Mouse (Mus musculus): ENCODE results near the gene Tcf7l2.

The Tcf7l2 gene

DNA sequence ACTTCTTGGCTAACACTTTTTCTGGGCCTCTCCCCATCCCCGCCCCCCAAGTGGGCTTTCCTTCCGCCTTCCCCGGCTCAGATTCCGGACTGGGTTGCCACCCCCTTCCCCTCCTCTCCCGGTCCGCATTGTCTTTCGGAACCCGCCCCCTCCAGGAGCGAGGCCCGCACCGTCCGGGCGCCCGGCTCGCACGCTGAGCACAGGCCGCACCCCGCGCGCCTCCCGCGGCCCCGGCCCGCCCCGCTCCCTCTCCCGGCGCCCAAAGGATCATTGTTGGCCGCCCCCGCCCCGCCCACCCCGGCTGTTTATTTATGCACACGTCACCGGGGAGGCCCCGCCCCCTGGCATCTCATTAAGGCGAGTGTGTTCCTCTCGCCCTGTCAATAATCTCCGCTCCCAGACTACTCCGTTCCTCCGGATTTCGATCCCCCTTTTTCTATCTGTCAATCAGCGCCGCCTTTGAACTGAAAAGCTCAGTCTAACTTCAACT lies at the start of gene Tcf7l2:
Tcf7l2 (plus strand) TSS at position 382 of the 490 bp plus-strand sequence.
- DNase-seq (ENCODE audit: low spot score) = peak; percentile 60

DNA sequence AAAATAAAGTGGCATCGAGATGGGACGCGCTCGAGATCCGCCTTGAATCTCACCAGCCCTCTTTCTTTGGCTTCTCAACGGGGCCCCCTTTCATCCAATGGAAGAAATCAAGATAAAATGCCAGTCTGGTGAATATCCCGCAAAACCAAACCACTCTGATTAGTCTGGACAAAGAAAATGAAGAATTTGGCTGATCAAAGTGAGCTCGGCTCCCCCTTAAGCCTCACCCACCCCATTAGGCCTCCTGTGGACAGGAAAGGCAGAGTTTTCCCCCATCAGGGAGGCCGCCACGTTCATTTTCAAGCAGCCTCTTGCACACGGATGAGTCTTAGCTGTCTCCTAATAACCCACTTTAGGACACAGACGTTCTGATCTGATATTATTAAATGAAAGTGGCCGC lies 47.0 kb upstream of the Tcf7l2 start:
- DNase-seq (ENCODE audit: low spot score) = no peak

DNA sequence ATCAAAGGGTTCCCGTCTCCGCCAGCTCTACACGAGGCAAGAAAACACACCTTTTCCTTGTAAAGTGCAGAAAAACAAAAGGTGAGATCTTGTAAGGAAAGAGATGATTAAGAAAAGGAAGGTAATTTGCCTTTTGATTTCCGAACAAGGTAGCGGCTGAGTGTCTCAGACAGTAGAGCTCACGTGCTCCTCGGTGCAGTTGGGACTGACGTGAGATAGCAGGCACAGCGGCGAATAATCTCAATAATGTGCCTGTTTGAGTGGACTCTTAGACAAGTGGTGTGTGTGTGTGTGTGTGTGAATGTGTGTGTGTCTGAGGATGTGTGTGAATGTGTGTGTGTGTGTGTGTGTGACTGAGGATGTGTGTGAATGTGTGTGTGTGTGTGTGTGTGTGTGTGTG lies 46.2 kb upstream of the Tcf7l2 start:
- no peak for DNase-seq (ENCODE audit: low spot score)

DNA sequence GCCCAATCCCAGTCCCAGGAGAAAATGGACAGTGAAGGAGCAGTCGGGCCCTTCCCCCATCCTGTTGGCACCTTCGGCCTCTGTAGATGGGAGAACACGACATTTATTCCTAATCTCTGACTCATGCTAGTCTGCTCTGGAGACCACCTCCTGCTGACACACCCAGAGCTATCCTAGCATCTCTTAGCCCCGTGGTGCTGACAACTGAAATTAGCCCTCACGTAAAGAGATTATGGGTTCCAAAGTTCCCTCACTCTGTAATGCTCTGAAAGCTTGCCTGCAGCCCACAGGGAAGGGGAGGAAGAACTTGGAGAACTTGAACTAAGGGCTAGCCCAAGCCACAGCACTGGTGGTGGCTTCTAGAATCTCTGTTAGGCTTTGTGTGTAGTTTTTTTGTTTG lies 42.7 kb upstream of the Tcf7l2 start:
- DNase-seq (ENCODE audit: low spot score) = no peak

DNA sequence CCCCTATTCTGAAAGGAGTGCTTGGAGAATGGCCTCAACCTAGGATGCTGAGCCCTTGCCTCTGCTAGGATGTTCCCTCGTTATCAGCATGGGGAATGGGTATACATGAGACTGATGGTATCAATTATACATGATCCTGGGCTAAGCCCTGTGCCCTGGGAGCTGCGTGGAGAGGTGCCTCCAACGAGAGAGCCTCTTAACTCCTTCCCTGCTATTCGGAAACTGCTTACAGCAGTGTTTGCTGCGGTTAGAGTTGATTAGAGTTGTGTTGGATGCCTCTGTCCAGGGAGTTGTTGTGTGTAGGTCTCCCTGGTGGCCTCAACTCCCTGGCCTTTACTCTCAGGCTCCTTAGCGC lies 41.4 kb upstream of the Tcf7l2 start:
- no peak for DNase-seq (ENCODE audit: low spot score)

DNA sequence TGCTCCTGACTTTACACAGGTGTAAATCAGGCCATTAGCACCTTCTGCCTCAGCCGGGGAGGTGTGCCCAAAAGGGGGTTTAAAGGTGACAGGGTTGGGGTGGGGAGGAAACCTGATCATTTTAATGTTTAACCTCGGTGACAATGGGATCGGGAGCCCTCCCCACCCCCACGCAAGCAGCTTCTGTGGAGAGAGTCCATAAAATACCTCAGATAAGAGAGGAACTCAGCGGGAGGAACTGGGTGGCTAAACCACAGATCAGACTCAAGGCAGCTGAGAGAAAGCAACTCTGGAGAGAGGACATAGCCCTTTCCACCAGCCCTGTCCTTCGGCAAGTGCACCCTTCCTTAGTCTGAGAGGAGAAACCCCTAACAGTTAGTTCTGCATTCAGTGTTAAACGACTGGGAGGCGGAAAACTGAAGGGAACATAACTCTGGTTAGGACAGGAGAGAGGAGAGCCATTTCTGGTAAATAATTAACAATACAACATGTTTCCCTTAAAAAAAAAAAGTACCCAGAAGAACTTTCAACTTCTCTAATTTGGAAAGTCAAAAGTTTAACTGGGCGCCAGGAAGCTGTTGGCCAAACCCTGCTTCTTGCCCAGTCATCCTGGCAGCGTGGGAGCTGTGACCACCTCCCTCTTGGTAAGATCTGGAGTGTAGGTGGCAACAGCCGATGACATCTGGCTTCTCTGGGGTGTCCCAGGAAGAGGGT lies 40.9 kb upstream of the Tcf7l2 start:
- no peak for DNase-seq (ENCODE audit: low spot score)

DNA sequence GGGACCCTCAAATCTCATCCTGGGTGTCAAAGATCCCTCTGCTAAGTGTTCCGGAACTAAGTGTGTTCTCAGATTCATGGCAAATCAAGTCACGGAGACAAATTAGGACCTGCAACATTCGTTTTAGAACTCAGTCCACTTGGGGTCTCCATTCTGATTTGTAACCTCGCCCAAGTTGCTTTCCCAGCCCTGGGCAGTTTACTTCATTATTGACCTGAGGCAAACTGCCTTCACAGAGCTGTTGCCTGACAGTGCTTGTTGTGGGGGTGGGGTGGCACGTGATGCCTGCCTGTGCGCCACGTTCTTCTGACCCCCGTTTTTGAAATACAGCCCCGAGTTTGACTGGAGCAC lies 40.4 kb upstream of the Tcf7l2 start:
- no peak for DNase-seq (ENCODE audit: low spot score)

DNA sequence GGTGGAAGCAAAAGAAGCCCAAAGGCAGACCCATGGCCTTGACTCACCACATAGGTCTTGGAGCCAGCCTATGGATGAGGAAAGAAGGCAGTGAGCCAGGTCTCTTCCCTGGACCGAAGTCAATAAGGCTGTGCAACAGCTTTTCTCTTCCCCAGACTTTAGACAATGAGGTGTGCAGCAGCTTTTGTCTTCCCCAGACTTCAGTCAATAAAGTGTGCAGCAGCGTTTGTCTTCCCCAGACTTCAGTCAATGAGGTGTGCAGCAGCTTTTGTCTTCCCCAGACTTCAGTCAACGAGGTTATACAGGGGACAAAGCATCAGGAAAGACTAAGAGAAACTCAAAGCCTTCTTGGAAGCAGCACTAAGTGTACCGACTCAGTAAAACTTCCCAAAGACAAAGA lies 39.5 kb upstream of the Tcf7l2 start:
- DNase-seq (ENCODE audit: low spot score) = no peak

DNA sequence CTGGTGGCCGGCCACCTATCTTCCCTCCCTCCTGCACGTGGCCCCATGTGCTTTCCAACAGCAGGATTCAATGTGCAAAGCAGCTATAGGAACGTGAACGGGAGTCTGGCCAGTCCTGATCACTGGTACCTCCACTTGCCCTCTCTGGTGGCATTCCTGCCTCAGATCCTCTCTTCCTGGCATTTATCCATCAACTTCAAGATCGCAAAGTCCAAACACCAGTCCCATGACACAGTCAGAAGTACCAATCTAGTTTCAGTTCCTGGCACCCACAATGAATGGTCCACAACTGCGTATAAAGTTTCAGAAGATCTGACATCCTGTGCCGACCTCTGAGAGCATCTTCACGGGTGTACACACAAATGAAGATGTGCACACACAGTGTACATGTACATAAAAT lies 38.9 kb upstream of the Tcf7l2 start:
- DNase-seq (ENCODE audit: low spot score) = no peak

DNA sequence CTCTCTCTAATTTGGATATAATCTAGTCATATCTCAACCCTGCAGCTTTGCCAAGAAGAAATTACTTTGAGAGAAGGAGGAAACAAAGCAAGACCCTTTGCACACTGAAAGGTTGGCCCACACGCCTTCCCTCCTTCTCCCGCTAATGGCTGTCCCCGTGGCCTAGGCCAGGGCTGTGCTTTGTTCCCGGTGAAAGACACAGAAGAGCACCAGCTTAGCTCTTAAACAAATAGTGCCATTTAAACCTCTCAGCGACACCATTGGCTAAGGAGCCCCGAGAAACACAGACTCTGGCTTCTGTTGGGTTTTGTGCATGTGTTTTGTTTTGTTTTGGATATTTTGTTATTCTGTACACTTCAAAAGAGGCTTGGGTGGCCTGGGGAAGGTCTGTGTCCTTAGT lies 37.5 kb upstream of the Tcf7l2 start:
- DNase-seq (ENCODE audit: low spot score) = no peak

DNA sequence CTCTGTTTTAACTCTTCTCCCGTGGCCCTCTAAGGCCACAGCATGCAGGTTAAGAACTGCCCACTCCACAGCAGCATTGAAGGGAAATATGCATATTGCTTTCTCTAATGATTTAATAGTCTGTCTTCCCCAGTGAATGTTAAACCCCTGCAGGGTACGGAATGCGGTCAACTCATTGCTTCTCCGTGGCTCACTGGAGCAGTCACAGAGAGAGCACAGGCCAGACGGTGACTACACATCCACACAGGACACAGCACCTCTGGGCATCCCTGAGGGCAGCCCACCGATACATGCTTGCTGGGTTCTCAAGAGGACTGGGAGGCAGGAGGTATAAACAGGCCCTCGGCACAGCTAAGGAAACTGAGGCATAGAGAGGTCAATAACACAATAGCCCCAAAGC lies 35.3 kb upstream of the Tcf7l2 start:
- no peak for DNase-seq (ENCODE audit: low spot score)

DNA sequence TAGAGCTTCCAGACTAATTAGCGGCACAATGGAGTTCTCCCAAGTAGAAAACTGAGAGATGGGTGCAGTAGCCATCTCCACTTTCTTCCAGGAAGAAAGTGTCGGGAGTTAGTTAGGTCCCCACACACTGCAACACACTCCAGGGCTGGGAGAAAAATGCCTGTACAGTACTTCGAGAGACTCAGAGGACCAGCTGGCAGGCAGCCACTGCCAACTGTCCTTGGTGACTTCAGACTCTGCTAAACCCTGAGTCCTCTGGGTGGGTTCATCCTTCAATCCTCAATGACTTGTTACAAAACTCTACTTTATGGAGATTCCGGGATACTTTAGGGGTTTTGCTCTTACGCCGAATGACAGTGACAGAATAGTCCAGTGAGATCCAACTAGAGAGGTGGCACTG lies 34.8 kb upstream of the Tcf7l2 start:
- DNase-seq (ENCODE audit: low spot score) = no peak

DNA sequence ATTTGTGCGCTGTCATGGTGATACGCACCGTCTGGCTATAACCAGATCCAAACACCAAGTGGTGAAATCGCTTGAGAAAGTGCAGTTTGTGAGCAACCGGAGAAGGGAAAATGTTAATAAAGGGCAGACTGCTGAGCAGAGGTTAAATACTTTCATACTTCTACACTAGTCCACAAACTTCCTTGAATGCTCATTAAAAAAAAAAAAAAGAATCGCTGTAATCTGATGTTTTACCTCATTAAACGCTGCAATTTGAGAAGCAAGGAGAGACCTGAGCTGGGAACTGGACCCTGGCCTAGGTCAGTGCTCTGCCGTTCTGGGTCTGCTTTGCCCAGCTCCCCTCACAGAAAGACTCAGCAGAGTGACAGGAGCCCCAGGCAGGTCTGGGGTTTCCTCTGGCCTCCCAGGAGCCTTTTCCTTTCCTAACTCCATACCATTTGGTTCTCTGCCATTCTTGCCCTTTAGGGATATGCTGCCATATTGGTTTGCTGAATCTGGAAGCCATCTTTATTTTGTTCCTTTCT lies 33.5 kb upstream of the Tcf7l2 start:
- no peak for DNase-seq (ENCODE audit: low spot score)

DNA sequence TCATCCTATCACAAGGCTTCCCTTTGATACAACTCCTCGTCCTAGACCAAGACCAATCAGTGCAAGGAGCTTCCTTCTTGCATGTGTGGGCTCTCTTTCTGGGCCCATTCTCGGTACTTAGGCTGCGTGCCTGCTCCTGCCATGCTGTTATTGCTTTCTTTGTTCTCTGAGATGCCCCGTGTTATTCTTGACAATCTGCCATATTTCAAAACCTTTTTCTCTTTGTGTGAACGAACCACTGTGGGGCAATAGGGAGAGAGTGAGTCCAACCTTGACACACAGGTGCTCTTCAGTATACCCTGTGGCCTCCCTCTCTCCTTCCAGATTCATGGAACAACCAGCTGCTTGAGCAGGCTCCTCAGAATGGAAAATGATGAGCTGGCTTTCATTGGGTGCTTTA lies 30.8 kb upstream of the Tcf7l2 start:
- no peak for DNase-seq (ENCODE audit: low spot score)

DNA sequence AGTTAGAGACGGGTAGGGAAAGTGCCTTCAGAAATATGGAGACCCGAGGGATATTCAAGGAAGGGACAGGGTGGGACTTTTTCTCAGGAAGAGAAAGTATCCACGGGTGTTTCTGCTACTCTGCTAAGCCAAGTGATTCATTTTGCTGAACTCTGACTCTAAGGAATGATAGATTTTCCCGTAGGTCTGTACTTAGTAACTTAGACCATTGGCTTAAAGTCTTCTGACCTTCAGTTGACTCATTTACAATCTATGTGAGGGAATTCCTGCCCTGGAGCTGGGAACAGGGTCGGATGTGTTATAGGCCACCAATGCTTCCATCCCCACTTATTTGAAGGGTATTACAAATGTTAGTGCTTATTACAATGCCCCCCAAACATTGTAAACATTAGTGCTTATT lies 29.9 kb upstream of the Tcf7l2 start:
- DNase-seq (ENCODE audit: low spot score) = no peak

DNA sequence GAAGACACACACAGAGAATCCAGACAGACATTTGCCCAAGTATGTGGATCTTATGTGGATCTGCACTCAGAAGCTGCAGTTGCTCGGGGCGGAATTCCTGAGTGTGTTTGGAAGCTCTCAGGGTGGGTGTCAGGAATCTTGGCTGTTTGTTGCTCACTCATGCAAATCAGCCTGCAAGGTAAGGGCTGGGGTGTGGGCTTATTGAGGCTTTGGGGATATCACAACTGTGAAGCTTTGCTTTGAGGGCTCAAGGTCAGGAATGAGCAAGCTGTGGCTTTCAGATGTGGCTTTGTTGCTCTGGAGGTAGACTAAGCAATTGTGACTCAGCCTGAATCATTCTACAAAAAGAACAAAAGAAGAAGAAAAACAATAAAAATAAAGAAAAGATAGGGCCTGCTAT lies 28.9 kb upstream of the Tcf7l2 start:
- DNase-seq (ENCODE audit: low spot score) = no peak

DNA sequence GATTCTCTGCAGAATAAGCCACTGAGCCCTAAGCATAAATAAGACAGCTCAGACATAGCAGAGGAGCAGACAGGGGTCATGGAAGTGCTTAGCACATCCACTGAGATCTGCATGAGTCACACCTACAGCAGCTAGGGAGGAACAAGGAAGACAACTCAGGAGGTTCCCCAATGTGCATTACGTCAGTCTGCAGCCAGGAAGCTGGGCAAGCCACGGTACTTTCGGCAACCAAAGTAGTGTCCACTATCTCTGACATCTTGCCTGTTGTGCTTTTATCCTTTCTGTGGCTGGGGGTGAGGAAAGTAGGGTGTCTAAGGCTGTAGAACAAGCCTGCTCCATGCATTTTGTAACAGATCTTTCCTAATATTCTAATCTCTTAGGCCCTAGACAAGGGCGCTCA lies 27.6 kb upstream of the Tcf7l2 start:
- DNase-seq (ENCODE audit: low spot score) = no peak

DNA sequence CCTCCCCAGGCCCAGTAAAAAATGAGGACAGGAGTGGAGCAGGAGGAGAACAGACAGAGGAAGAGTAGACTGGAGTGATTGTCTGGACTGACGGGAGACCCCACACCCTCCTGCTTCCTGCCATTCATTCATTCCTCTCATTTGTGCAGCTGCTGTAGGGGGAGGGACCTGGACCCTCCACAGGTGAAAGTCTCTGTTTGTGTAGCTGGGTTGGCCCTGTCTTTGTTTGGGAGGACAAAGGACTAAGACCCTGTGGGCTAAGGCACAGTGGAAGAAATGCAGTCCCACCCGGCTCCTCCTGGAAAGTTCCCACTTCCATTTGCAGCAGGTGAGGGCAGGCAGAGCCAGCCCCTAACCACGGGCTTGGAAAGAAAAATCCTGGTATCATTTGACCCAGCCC lies 27.0 kb upstream of the Tcf7l2 start:
- no peak for DNase-seq (ENCODE audit: low spot score)

DNA sequence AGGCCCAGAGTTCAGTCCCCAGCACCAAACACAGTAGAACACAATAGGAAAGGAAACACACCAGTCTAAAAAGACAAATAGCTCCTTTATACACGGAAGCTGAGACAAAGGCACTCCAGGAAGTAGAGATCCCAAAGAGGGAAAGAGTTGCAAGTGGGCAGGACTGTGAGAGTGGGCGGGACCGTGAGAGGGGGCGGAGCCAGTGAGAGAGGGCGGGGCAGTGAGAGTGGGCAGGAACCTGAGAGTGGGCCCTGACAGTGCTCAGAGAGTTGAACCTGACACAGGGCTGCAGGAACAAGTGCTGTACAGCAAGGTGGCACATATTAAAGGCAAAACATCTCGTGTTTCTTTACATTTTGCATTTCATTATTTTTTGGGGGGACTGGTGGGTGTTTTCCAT lies 22.5 kb upstream of the Tcf7l2 start:
- DNase-seq (ENCODE audit: low spot score) = no peak

DNA sequence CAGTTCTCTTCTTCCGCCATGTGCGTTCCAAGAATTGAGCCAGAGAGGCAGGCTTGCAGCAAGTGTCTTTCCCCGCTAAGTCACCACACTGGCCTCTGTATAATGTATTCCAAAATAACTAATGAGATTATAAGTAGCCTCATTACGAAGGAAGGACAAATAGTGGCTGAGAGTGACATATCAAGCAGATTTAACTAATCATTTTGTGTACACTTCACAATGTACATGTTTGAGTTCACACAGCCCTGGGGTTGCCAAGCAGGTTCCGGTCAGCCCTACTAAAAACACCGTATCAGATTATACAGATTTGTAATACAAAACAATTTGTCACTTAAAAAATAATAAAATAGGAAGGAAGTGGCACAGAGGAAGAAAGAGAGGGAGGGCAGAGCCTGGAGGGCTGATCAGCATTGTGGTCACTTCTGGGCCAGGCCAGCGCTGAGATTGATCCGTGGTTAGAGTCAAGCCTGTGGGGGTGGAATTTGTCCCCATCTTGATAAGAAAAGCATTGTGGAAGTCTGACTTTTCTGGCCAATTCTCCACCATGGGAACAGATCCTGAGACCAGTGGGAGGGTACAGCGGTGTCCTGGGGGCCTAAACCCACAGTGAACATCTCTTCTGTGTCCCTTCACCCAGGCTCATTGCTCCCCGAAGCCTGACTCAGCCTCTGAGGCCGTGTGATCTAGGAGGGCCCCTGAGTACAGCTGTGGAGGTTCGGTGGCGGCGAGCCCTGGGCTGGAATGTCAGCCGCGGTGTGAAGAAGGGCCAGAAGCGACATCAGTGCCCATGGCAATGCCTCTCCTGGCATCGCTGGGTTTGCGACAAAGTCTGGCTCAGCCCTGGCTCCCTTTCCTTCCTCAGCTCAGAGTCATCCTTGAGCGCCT lies 21.9 kb upstream of the Tcf7l2 start:
- no peak for DNase-seq (ENCODE audit: low spot score)

DNA sequence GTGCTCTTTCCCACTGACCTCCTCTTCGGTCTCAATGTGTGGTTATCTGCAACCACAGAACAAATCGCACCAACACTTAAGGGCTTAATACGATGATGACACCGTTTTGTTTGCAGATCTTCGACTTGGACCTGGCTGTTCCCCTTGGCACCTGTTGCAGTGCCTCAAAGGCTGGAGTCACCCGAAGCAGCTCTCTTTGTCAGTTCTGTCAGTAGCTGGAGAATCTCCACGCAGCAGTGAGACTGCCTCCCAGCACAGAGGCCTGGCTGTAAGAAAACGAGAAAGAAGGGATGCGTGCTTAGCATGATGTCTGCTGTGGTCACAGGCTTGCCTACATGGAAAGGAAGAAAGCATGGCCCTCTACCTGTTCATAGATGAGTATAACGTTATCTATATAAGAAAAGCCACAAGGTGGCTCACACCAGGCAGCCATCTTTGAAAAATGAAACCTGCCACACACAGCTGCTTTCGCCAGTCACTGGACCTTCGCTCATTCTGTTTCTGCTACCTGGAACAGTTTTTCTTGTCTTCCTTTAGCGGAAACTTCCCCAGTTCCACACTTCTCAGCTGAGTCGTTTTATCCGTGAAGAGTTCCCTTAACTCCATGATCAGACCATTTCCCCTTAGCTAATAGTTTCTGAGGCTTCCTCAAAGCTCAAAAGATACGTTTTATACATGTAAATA lies 21.1 kb upstream of the Tcf7l2 start:
- no peak for DNase-seq (ENCODE audit: low spot score)

DNA sequence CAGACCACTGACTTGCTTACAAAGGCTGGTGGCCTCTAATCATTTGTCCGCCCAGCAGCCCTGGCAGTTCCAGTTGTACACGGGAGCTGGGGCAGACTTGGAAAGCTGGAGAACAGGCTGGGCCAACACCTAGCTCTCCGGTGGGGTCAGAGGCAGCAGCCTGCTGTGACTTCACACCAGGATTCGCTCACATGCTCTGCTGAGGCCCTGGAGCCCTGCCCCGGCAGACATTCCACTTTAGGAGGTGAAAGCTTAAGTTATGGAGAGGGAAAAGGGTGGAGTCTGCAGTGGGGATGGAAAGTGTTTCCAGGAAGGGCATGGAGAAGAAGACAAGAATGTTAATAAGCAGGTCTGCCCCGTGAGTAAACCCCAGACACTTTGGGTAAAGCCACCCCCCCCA lies 19.2 kb upstream of the Tcf7l2 start:
- no peak for DNase-seq (ENCODE audit: low spot score)

DNA sequence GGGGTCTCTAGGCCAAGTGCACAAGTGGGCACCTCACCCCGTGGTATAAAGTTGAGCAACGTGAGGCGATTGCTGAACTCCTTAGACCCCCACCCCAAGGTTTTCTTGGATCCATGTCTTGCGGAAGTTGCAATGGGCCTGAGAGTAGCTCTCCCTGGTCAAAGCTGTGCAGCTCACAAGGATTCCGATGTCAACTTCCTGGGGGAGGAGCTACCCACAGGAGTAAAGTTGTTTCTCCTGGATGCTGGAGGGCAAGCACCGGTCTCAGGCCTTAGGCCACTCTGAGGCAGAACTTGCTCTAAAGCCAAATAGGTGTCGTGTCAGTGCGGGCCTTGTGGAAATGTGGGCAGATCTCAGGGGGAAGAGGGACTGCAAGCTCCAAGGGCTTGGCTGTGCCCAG lies 12.2 kb upstream of the Tcf7l2 start:
- DNase-seq (ENCODE audit: low spot score) = no peak

Measured in urinary bladder, postnatal 10 days (tissue).